Mouse (Mus musculus): ENCODE measurements around the gene Npsr1.

Npsr1 gene

GRCm38 (mm10) chr9:24097696-24098095 lies at the start of gene Npsr1:
Gene Npsr1, plus strand, starts transcription at chr9:24097996.
- DNase-seq = no peak

GRCm38 (mm10) chr9:24051538-24051937 lies 46.3 kb upstream of the Npsr1 start:
- no peak for DNase-seq

GRCm38 (mm10) chr9:24063251-24063650 lies 34.5 kb upstream of the Npsr1 start:
- no peak for DNase-seq

- DNase-seq = no peak
These were observed 26.1 kb upstream of the Npsr1 start for GRCm38 (mm10) chr9:24071664-24072063.

GRCm38 (mm10) chr9:24077596-24077995 lies 20.2 kb upstream of the Npsr1 start:
- no peak for DNase-seq

GRCm38 (mm10) chr9:24091875-24092274 lies 5.9 kb upstream of the Npsr1 start:
- no peak for DNase-seq

- DNase-seq = no peak
These were observed 730 bp downstream of the Npsr1 start for GRCm38 (mm10) chr9:24098526-24098925.

- DNase-seq = no peak
These were observed 1.8 kb downstream of the Npsr1 start for GRCm38 (mm10) chr9:24099631-24100030.

- peak in 1 of 2 experiments; percentile 6 for DNase-seq
These were observed 21.6 kb downstream of the Npsr1 start for GRCm38 (mm10) chr9:24119423-24119822.

GRCm38 (mm10) chr9:24133142-24133541 lies 35.3 kb downstream of the Npsr1 start:
- DNase-seq = no peak

- no peak for DNase-seq
These were observed 38.6 kb downstream of the Npsr1 start for GRCm38 (mm10) chr9:24136354-24136753.

- no peak for DNase-seq
These were observed 46.5 kb downstream of the Npsr1 start for GRCm38 (mm10) chr9:24144341-24144740.

GRCm38 (mm10) chr9:24157208-24157607 lies 59.4 kb downstream of the Npsr1 start:
- DNase-seq = no peak

GRCm38 (mm10) chr9:24160409-24160808 lies 62.6 kb downstream of the Npsr1 start:
- no peak for DNase-seq

GRCm38 (mm10) chr9:24168501-24168900 lies 70.7 kb downstream of the Npsr1 start:
- no peak for DNase-seq

- no peak for DNase-seq
These were observed 72.9 kb downstream of the Npsr1 start for GRCm38 (mm10) chr9:24170728-24171127.

GRCm38 (mm10) chr9:24178744-24179143 lies 80.9 kb downstream of the Npsr1 start:
- DNase-seq = no peak

- DNase-seq = no peak
These were observed 83.1 kb downstream of the Npsr1 start for GRCm38 (mm10) chr9:24180926-24181325.

GRCm38 (mm10) chr9:24186289-24186688 lies 88.5 kb downstream of the Npsr1 start:
- DNase-seq = no peak

GRCm38 (mm10) chr9:24189511-24190260 lies 91.9 kb downstream of the Npsr1 start:
- no peak for DNase-seq

- no peak for DNase-seq
These were observed 92.4 kb downstream of the Npsr1 start for GRCm38 (mm10) chr9:24190261-24190588.

- no peak for DNase-seq
These were observed 100.5 kb downstream of the Npsr1 start for GRCm38 (mm10) chr9:24198254-24198653.

- no peak for DNase-seq
These were observed 113.8 kb downstream of the Npsr1 start for GRCm38 (mm10) chr9:24211636-24212035.

GRCm38 (mm10) chr9:24217721-24218120 lies 119.9 kb downstream of the Npsr1 start:
- DNase-seq = no peak

- DNase-seq = no peak
These were observed 138.7 kb downstream of the Npsr1 start for GRCm38 (mm10) chr9:24236461-24236860.

All from lung, postnatal 4 days (tissue).